Mouse (Mus musculus) testis, postnatal 14 days (tissue): ENCODE data around the gene Dusp18.

Experiments
- DNase-seq: peaks from one replicate; pipeline ENCODE4 v3.0.0; 2021; ENCODE audit warnings: low spot score

Gene Dusp18

GRCm38 (mm10) chr11:3894406-3895281, at the start of gene Dusp18, which contains the start of gene 4921536K21Rik:
Dusp18 (plus strand) TSS chr11:3895240.
4921536K21Rik (minus strand) TSS chr11:3895098.
- DNase-seq = peak; percentile 92

DNA sequence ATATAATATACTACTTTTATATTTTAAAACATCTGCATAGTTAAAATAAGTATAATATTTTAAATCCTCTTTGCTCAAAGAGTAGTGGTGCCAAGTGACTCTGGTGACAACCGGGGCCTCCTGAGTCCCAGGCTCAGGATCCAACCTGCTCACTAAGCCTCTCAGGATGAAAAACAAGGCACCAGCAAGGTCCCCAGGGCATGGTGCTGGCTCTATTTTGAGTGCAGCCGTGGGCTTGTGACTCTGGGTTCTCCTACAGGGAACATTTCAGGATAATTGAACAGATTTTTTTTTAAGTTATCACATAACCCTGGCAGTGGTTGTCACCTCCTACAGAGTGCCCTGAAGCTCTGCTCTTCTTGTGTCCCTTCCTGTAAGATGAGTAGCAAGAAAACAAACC, 48.7 kb upstream of the Dusp18 start:
- DNase-seq = no peak

GRCm38 (mm10) chr11:3849469-3850314, 45.3 kb upstream of the Dusp18 start:
- no peak for DNase-seq

GRCm38 (mm10) chr11:3850315-3850614, 44.8 kb upstream of the Dusp18 start:
- no peak for DNase-seq

DNA sequence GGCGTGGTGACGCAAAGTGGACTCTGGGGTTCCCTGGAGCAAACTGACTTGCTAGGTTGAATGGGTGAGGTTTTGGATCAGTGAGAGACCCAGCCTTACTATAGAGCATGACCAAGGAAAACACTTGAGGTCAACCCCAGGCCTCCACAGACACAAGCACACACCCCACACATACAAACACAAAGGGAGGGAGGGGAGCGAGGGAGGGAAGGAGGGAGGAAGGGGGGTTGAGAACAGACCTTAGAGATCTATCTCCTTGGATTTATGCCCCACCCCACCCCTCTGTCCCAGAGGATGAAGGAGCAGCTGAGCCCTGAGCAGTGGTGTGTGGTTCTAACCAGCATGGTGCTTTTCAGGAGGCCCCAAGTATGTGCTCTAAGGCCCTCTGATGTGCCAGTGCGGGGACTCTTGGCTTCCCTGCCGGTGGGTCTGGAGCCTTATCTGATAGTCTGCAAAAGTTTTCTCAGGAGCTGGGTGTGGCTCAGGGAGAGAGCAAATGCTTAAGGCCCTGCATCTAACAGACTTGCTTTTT, 44.2 kb upstream of the Dusp18 start:
- DNase-seq = no peak

- no peak for DNase-seq
These were observed 43.2 kb upstream of the Dusp18 start for GRCm38 (mm10) chr11:3851872-3852271.

- DNase-seq = no peak
These were observed 42.0 kb upstream of the Dusp18 start for GRCm38 (mm10) chr11:3853031-3853430.

DNA sequence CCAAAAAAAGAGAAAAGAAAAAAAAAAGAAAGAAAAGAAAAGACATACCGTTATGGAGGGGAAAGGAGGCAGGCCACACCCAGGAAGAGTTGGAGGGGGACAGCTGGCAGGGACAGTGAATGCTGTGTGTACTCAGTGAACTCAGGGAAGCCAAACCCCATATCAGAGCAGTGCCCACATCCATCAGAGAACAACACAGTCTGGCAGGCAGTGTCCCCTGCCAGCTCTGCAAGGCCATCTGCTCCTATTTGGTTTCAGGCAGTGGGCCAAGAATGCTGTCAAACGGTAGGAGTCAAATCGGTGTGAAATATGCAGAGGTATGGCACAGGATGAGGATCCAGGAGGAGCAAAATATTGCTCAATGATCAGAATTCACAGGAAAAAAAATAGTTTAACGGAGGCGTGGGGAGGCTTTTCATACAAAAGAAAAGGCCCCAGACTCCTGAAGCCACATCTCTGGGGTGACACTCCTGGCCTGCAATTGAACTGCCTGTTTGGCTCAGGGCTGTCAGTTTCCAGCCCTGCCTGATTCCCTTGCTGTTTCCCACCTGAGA, 41.5 kb upstream of the Dusp18 start:
- DNase-seq = peak; percentile 55

DNA sequence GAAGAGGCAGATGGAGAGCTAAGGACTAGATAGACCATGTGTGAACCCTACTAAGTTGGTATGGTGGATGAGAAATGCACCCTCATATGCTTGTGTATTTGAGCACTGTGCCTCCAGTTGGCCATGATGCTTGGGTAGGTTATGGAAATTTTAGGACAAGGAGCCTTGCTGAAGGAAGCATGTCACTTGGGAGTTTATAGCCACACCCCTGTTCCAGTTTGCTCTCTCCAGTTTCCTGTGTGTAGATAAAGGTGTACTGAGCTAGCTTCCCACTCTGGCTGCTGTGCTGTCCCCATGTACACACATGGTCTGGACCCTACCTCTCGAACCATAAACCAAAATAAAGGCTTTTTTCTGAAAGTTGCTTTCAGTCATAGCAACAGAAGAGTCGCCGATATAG, 40.9 kb upstream of the Dusp18 start:
- no peak for DNase-seq

- no peak for DNase-seq
These were observed 39.2 kb upstream of the Dusp18 start for GRCm38 (mm10) chr11:3855846-3856245.

- DNase-seq = no peak
These were observed 37.1 kb upstream of the Dusp18 start for GRCm38 (mm10) chr11:3857902-3858301.

- no peak for DNase-seq
These were observed 35.3 kb upstream of the Dusp18 start for GRCm38 (mm10) chr11:3859778-3860177.

DNA sequence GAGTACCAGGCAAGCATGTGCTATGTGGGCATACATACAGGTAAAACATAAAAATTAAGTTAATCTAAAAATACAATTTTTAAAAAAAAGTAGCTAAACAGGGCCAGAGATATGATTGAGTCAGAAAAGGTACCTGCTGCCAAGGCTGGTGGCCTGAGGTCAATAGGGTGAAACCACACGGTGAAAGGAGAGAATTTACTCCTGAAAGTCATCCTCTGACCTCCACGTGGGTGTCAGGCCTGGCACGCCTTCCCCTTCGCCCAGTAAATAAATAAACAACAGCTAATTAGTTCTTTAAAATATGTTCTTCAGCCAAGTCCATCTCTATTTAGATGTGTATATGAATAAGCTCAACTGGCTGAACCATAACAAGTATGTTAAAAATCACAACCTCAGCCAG, 34.7 kb upstream of the Dusp18 start:
- no peak for DNase-seq

DNA sequence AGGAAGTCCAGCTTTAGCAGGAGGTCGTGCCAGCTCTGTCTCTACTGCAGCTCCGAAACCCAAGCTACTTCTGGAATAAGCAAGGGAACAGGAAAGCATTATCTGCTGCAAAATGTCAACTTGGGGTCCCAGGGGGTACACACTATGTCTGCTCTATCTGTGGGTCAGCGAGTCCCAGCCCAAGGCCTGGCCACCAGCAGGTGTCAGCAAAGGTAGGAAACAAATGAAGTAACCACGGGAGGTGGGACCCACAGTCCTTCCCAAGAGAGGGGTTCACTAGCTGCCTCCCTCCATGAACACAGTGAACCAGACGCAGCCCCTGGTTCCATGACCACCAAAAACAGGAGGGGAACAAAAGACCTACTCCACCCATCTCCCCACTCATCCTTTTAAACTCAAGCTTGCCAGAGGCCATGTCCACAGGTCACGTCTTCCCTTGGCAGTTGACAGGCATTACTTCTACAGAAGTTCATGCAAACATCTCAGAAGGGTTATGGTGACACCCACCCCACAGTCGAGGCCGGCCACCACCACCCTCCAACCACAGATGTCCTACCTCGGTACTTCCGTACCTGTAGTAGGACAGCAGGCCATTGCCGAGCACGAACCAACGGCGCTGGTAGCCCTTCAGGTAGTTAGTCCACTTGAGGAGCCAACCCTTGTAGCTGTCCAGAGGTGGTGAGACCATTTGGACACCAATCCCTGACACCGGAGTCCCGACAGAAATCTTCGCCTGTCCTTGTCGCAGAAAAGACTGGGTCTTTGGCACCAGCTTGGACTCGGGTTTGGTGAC, 32.2 kb upstream of the Dusp18 start:
- DNase-seq = peak; percentile 21

DNA sequence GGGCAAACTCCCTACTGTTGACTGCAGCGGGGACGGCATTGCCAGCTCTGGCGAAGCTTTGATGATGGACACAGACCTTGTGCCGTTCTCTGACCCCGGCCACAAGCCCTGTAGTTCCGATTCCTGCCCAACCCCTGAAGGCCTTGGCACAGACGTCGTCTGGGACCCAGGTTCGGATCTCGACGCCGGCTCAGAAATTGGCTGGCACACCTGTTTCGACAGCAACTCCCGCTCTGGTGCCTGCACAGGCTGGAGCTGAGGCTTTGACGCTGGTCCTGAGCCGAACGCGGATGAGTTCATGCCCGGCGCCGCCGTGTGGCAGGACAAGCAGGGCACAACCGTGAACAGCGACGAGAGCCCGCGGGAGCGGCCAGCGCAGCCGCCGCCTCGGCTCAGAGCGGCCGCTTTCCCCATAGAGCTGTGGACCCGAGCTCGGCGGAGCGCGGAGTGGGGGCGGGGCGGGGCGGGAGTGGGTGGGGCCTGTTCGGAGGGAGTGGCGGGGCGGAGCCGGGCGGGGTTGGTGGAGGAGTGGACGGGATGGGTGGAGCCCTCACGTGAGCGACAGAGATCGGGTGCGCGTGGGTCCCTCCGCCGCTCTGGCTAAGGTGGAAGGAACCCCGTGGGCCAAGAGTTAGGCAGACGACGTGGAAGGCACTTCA, 31.5 kb upstream of the Dusp18 start, which contains the start of gene Osbp2:
Osbp2 (minus strand) TSS at position 450 of the 659 bp plus-strand sequence.
- DNase-seq = peak; percentile 80

GRCm38 (mm10) chr11:3864343-3864742, 30.7 kb upstream of the Dusp18 start:
- no peak for DNase-seq

- no peak for DNase-seq
These were observed 18.6 kb upstream of the Dusp18 start for GRCm38 (mm10) chr11:3876419-3876818.

DNA sequence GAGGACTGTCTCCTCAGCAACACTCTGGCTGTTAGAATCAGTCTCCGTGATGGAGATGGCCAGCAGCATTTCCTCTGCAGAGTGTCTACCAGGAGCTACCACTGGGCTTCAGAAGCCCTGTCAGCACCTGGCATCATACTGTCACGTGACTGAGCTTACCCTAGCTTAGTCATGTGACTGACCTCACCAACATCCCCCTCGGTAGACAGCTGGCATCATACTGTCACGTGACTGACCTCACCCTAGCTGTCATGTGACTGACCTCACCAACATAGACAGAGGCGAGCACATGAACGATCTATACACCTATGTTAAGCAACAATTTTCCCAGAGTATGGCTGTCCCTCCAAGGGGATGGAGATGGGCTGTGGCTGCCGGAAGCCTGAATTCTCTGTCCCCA, 16.4 kb upstream of the Dusp18 start:
- DNase-seq = no peak

GRCm38 (mm10) chr11:3879836-3880235, 15.2 kb upstream of the Dusp18 start:
- peak; percentile 64 for DNase-seq

- DNase-seq = no peak
These were observed 11.3 kb upstream of the Dusp18 start for GRCm38 (mm10) chr11:3883711-3884110.

DNA sequence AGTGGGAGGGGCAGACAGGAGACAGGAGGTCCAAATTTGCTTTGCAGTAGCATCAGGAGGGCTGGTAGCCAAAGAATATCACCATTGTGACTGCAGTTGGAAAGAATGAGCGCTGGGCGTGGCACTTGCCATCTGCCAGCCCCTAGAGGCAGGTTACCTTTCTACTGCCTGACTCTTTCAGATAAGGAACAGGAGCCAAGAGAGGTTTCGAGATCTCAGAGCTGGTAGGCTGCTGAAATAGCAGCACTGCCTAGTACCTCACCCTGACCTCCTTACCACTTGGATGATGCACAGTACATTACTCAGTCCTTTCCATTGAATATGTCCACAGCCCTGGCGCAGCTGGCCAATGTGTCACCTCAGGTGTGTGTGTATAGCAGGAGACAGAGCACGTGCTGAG, 7.7 kb upstream of the Dusp18 start:
- DNase-seq = no peak
